Mouse (Mus musculus) c-Kit-positive CD71-negative TER-119-negative erythroid progenitor cells, embryonic 14.5 days (primary cell): Measurements from ENCODE around the gene Ctnnd2.

Source experiments
- DNase-seq: peaks from one replicate; pipeline ENCODE4 v3.0.0-alpha.2; 2013; ENCODE audit warnings: low read depth

Gene Ctnnd2

DNA sequence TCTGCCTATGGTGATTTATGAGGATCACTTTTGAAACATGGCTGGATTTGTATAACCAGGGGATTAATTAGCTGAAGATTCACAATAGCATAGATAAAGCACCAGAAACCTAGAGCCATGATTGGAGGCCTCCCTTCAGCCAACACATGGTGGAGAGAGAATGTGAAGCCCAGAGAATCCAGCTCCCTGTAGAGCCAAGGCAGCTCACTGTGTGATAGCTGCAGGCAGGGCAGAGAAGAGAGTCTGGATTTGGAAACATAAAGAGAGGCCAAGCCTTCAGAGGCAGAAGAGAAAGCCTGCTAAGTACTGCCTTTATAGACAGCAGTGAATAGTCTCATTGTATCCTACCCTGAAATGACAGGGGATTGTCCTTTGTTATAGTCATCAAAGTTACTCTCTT is 340.7 kb downstream of the Ctnnd2 start:
- no peak for DNase-seq

- no peak for DNase-seq
Measured at GRCm38 (mm10) chr15:30515425-30515824, 343.0 kb downstream of the Ctnnd2 start.

DNA sequence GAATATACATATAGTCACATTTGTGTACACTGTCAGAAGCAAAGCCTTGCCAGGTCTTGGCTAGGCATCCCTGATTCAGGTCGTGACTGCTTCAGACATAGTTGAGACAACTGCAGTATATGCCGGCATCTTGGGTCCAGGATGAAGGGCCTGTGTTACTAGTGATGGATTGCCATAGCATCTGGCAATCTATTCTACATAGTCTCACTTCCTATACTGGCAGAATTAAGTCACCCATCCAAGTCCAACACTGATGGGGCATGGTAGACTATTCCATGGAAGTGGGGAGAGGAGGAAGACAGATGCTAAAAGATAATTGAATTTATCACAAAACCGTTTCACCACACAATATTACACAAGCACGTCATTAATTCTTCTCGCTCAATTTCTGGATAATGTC is 369.1 kb downstream of the Ctnnd2 start:
- DNase-seq: no peak

- DNase-seq: no peak
Measured at GRCm38 (mm10) chr15:30548263-30548662, 375.9 kb downstream of the Ctnnd2 start.

DNA sequence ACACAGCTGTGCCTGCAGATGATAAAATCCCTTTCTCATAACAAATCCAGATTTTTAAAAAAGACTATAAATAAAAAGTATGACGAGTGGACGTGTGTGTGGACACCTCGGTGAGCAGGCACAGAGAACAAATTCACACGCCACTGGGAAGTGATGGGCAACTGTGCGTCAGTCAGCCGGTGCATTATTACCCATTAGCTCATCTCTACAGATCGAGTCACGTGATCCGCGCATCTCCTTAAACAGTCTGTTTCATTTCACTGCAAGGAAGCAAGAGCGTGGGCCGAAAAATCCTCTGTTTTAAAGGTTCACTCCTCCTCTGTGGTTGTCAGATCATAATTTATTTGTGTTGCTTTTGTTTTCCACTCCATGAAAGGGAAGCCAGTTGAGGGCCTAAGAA is 378.6 kb downstream of the Ctnnd2 start:
- DNase-seq: no peak

DNA sequence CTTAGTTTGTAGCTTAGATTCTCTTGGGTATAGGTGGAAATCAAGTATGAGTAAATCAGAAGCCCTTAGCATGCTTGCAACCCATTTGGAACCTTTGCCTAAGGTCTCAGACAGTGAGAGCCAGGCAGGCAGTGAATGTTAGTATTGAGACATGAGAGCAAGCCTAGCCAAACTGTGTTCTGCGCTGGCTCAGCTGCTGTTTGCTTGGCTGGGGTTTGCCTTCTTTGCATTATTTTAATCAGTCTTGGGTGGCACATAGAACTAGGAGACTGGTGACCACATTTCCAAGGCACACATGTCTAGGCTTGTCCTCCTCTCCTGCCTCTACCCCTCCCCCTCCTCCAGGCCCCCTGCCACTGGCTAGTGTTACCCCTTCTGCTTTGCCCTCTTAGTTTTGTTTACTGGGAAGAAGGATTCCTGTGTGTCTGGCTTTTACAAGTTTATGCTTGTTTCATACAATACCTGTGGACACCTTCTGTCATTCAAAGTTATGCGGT is 381.6 kb downstream of the Ctnnd2 start:
- no peak for DNase-seq

- no peak for DNase-seq
Measured at GRCm38 (mm10) chr15:30555787-30556186, 383.4 kb downstream of the Ctnnd2 start.

- DNase-seq: no peak
Measured at GRCm38 (mm10) chr15:30562375-30562774, 390.0 kb downstream of the Ctnnd2 start.

- DNase-seq: no peak
Measured at GRCm38 (mm10) chr15:30564594-30564993, 392.2 kb downstream of the Ctnnd2 start.

- DNase-seq: no peak
Measured at GRCm38 (mm10) chr15:30570254-30570800, 397.9 kb downstream of the Ctnnd2 start.

GRCm38 (mm10) chr15:30587446-30587845 is 415.1 kb downstream of the Ctnnd2 start:
- no peak for DNase-seq

GRCm38 (mm10) chr15:30590865-30591264 is 418.5 kb downstream of the Ctnnd2 start:
- no peak for DNase-seq

GRCm38 (mm10) chr15:30595507-30595906 is 423.1 kb downstream of the Ctnnd2 start:
- DNase-seq: no peak

DNA sequence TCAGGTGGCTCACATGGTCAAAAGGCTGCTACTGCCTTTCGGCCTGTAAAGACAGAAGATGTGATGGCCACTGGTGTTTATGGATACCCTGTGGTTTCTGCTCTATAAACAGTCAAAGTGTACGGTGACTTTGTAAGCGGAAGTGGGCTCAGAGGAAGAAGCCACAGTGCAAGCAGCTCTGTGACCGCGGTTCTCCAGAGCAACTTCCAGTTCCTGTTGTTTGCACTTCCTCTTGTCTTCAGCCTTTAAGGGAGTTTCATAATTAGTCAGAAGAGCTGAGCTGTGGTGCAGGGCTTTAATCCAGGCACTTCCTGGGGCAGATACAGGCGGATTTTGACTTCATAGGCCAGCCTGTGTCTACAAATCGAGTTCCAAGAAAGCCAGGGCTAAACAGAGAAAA is 438.2 kb downstream of the Ctnnd2 start:
- DNase-seq: peak; percentile 39

GRCm38 (mm10) chr15:30615451-30615850 is 443.1 kb downstream of the Ctnnd2 start:
- DNase-seq: no peak

- no peak for DNase-seq
Measured at GRCm38 (mm10) chr15:30616861-30617260, 444.5 kb downstream of the Ctnnd2 start.

- DNase-seq: no peak
Measured at GRCm38 (mm10) chr15:30617932-30618331, 445.5 kb downstream of the Ctnnd2 start.

GRCm38 (mm10) chr15:30628524-30628923 is 456.1 kb downstream of the Ctnnd2 start:
- DNase-seq: no peak

- no peak for DNase-seq
Measured at GRCm38 (mm10) chr15:30632113-30632735, 459.8 kb downstream of the Ctnnd2 start.

GRCm38 (mm10) chr15:30633917-30634316 is 461.5 kb downstream of the Ctnnd2 start:
- DNase-seq: no peak

DNA sequence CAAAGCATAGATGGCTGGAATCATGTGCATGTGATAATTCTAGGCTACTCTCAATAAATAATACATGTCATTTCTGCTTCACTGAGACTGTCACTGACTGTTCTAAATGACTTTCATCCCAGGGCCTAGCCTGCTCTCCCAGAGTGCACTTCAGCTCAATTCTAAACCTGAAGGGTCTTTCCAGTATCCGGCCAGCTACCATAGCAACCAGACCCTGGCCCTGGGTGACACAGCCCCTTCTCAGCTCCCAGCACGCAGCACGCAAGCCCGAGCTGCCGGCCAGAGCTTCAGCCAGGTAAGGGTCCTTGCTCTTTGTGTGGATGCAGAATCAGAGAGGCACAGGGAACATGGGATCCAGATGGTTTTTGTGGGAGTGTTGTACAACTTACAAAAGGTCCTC is 462.1 kb downstream of the Ctnnd2 start:
- DNase-seq: no peak

GRCm38 (mm10) chr15:30640651-30641050 is 468.3 kb downstream of the Ctnnd2 start:
- no peak for DNase-seq

DNA sequence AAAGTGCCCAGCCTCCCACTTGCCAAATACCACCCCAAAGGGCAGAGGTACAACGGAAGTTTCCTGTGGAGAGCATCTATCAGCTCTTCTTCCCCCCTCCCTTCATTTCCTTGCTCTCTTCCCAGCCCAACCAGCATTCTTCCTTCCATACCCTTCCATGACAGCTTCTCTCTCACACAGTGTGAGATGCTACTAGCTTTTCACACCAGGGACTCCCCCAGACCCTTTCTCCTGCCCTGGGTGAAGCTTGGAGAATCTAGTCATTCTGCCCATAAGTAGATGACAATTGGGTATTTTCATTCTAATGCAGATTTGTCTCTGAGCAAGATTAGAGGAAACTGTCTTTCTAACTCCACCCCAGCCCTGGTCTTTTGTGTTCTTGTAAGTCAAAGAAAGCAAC is 473.3 kb downstream of the Ctnnd2 start:
- no peak for DNase-seq
